Mouse (Mus musculus) cortical plate, adult 2 months (tissue): ENCODE data around the gene Myoc.

ENCODE experiments used
- CTCF ChIP-seq: fragments of 200-500 bp; IDR thresholded peaks from 2 replicates; pipeline ENCODE4 v1.5.1; 2011; ENCODE audit warnings: mild to moderate bottlenecking, control low read depth, low read length; ENCODE audit not compliant: insufficient read depth; ENCODE audit errors: extremely low read depth
- POLR2A ChIP-seq: fragments of 200-500 bp; IDR thresholded peaks from 2 replicates; pipeline ENCODE4 v1.6.1; 2011; ENCODE audit warnings: mild to moderate bottlenecking, low read length, control low read depth; ENCODE audit not compliant: insufficient read depth; ENCODE audit errors: extremely low read depth

- TF ChIP-seq CTCF (no peak), POLR2A (no peak)
These were observed 41.4 kb upstream of the Myoc start for GRCm38 (mm10) chr1:162597379-162598102.
